Mouse (Mus musculus) retina, postnatal 7 days (tissue): Measurements from ENCODE around the gene Borcs8.

Experiments used
- DNase-seq: peaks from one replicate; pipeline ENCODE4 v3.0.0-alpha.2; 2012; ENCODE audit warnings: low read depth, low spot score

Gene Borcs8

DNA sequence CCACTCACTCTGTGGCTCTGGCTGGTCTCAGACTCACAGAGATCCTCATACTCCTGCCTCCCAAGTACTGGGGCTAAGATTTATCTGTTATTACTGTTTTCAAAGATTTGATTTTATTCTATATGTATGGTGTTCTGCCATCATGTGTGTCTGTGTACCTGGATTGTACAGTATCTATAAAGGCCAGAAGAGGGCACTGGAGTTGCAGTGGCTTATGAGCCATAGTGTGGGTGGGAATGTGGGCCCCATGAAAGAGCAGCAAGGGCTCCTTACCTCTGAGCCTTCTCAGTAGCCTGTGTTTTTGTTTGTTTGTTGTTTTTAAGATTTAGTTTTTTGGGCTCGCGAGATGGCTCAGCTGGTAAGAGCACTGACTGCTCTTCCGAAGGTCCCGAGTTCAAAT lies 39.8 kb downstream of the Borcs8 start:
- DNase-seq: no peak

DNA sequence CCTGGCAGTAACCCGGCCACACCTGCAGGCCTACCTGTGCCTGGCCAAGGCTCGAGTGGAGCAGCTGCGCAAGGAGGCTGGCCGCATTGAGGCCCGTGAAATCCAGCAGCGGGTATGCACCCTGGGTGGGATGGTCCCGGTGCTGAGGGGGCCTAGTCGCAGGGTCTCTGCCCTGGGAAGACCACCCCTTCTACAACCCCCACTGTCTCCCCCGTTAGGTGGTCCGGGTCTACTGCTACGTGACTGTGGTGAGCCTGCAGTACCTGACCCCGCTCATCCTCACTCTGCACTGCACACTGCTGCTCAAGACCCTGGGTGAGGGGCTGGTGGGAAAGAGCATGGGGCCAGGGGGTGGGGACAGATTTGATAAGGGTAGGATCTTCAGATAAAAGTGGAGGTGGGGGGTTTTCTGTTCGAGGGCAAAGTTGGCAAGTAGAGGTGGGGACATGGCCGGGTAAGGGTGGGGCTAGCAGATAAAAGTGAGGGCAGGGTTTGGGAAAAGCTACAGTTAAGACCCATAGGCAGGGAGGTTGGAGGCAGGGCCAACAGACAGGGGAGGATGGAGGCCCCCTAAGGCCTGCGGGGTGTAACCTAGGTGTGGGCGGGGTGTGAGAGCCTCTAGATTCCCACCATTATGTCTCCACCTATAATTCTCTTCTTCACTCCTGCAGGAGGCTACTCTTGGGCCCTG lies 42.1 kb downstream of the Borcs8 start:
- no peak for DNase-seq

DNA sequence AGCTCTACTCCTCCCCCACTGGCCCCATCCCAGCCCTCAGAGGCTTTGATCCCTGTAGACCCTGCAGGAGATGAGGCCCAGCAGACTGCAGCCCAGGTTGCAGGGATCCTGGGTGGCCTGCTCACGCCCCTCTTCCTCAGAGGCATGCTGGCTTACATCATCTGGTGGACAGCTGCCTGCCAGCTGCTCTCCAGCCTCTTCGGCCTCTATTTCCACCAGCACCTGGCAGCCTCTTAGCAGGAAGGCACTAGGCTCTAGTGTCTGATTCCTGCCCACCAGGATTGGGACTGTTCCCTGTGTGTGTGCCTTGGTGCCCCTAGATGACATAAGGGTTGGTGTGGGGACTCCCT lies 42.6 kb downstream of the Borcs8 start:
- DNase-seq: no peak

DNA sequence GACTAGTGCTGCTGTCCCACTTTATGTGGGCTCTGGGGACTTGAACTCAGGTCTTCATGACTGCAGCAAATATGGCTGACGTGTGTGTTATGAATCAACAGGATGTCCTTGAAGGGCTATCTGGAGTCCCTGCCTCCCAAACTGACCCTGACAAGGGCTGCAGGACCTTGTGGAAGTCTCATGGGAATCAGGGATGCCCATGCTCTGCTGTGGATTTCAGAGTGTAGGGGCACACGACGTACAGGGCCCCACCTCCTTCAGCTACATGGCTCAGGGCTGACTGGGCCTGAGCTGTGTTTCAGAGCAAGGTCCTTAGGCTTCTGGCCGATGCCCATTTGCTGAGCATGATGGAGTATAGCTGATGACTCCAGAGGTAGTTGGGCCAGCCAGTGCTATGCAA lies 43.9 kb downstream of the Borcs8 start:
- no peak for DNase-seq

DNA sequence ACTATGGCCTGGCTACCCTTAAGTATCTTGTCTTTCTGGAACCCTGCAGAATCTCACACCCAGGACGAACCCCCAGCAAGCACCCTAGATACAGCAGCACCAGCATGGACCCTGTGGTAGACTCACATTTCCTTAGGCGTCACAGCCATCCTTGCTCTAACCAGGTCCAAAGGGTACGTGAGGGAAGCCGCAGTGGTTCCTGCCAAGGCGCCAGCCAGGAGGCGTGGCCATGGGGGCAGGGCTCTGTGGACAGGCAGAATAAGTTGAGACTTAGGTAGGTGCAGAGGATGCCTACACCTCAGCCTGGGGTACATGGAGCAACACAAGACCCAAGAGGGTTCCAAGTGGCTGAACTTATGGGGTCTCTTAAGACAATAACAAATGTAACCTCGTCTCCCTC lies 49.4 kb downstream of the Borcs8 start:
- DNase-seq: no peak

DNA sequence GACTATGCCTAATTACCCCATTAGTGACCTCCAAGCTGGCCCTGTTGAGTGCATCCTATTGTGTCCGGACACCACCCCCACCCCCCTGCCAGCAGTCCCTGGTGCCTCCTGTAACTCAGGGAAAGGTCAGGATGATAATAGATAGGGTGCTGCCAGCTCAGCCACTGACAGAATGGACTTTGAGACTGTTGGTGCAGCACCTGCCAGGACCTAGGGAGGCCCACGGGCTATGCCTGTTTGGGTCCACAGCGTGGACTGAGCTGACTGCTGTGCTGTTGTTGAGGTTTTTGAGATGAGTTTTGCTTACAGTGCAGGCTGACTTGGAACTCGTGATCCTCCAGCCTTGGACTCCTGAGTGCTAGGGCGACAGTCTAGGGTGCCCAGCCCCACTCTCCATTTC lies 53.9 kb downstream of the Borcs8 start:
- no peak for DNase-seq

DNA sequence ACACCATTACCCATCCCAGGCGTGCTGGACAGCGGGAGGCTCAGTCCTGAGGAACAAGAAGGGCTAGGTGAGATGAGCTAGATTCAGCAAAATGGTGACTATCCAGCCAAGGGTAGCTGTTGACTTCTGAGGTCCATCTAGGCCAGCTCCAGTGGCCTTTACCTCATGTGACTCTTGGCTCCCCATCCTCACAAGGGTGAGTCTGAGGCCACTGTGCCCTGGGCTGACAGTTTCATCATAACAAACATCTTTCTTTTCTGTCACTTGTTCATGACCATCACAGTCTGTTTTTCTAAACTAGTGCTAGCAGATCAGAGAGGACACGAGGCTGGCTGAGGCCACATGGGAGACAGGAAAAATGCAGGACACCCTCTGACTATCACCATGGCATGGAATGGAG lies 54.9 kb downstream of the Borcs8 start:
- DNase-seq: no peak

DNA sequence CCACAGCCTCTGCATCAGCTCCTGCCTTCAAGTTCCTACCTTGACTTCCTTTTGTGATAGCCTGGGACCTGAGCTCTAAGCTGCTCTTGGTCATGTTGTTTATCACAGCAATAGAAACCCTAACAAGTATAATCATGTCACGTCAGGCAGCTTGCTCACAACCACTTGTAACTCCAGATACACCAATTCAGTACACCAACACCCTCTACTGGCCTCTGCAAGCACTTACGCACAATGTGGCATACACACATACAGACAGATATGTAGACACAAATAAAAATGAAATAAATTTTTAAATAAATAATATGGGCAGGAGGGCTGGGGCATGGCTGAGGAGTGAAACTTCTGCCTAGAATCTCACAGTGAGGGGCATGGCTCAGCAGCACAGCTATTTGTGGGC lies 56.5 kb downstream of the Borcs8 start:
- DNase-seq: no peak
